Mouse (Mus musculus): Measurements from ENCODE around the gene Gse1.
A peak's percentile ranks its signal among the peaks of the same experiment; 100 is the strongest.

Gse1 gene

DNA sequence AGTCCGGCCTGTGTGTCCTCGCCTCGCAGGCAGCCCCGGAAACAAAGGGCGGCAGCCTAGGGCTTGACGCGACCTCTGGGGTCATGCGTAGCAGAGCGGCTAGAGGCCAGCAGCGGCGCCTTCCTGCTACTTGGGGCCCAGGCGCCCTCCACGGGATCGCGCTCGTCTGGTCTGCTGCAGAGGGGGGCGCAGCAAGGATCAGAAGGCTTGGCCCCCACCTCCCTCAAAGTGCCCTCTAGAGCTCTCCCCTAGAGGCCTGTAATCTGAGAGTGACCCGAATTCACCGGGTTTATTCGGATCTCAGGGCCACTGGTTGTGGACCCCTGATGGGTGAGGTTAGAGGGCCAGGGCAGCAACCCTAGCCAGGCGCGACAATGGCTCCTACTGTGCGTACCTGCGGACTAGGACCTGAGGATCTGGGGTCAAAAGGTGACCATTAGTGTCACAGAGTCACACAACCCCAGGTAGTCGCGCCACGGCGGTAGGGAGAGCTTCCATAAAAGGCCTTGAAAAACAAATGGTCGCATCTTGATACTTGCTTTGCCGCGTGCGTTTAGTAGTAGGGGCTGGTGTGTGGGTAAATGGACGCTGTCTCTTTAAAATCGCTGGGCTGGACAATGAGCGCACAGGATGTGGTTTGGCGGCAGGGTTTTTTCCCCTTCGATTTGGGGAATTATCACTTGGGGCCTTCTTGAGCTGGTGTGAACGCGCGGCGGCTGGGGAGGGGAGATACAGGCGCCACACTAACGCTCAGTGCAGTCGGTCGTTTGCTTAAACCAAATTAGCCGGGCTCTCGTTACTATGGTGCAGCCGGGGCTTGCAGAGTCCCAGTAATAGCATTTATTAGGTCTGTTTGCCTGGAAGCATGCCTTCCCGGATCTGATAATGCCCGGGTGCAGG, 258.5 kb downstream of the Gse1 start:
- peak; percentile 65 to 78 for DNase-seq

- DNase-seq = peak in 1 of 2 experiments; percentile 79
Measured at GRCm38 (mm10) chr8:120487377-120487728, 259.1 kb downstream of the Gse1 start.

- DNase-seq = peak; percentile 68 to 71
Measured at GRCm38 (mm10) chr8:120487729-120488510, 259.7 kb downstream of the Gse1 start.

- DNase-seq = peak; percentile 43 to 64
Measured at GRCm38 (mm10) chr8:120488636-120489131, 260.4 kb downstream of the Gse1 start.

GRCm38 (mm10) chr8:120489142-120489754, 261.0 kb downstream of the Gse1 start:
- peak; percentile 66 to 76 for DNase-seq

- peak in 1 of 2 experiments; percentile 55 for DNase-seq
Measured at GRCm38 (mm10) chr8:120489771-120490281, 261.6 kb downstream of the Gse1 start.

- DNase-seq = no peak
Measured at GRCm38 (mm10) chr8:120490354-120491141, 262.3 kb downstream of the Gse1 start.

GRCm38 (mm10) chr8:120491166-120491793, 263.0 kb downstream of the Gse1 start:
- DNase-seq = no peak

DNA sequence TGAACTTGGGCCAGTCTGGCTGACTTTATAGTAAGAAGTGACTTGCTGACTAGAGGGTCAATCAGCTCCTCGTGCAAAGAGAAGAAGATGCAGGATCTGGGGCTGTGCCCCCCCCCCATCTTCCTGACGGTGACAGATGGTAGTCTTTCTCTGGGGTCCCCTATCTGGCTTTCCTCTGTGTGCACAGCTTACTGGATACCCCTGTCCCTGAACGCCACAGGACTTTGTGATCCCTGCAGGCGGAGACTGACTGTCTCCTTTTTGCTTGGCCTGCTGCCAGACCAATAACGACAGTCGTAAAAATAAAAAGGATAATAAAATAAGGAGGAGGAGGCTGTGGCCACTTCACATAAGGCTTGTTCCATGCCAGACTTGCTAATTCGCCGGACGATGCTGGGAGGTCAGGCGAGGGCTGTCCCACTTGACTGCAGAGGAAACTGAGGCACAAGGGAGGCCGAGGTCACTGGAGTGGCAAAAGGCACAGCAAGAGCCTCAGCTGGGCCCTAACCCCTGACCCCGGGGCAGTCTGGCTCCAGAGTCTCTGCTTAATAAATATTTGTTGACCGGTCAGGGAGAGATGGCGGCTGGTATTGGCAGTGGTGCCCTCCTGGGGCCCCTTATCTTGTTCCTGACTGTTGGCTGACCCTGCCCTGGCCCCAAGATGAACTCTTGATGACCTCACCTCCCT, 264.1 kb downstream of the Gse1 start:
- peak; percentile 68 to 76 for DNase-seq

DNA sequence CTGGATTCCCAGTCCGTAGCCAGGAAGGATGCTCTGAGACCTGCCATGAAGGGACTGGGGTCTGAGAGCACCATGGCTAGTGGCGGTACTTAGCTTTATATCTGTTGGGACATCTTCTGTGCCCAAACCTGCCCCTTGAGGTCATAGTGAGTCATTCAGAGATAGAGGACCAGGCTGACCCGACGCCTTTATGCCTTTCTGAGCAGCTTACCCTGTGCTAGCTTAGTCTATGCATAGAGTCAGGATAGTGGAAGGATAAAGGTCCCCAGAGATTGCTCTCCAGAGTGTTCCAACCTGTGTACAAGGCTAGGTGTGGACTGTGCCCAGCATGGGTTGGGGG, 264.6 kb downstream of the Gse1 start:
- no peak for DNase-seq

DNA sequence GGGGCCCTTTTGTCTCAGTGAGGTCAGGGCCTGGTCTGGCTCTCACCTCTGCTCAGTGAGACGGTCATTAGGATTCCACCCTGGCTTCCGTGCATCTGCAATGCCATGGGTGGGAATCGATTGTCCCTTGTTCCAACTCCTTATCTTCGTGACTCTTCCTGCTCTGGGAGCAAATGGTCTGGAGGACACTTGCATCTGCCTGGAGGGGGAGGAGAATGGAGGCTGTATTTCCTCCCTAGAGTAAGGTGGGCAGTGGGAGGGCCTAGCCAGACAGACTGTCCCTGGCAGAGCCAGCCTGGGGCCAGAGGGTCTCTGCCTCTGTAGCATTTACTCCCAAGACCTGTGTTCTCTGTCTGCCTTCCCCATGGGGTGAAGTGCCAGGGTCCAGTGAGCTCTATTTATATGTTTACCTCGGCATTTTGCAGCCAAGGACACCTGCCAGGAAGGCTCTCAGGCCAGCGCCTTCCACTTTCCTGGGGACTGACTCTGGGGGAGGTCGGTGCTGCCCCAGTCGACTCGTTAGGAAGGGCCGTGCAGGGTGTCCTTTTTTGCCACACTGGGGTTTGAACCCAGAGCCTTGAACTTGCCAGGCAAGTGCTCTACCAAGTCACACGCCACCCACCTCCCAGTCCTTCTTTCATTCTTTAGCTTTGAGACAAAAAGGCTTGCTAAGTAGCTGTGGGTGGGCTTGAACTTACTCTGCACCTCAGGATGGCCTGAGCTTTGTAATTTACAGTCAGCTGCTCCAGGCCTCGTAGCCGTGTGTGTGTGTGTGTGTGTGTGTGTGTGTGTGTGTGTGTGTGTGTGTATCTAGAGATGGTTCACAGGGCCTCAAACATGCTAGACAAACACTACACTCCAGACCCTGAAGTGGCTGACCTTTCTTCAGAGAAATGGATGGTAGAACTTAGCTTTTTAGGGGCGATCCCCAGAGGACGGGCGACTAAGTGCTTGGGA, 265.5 kb downstream of the Gse1 start:
- no peak for DNase-seq

GRCm38 (mm10) chr8:120494903-120495302, 266.6 kb downstream of the Gse1 start:
- peak; percentile 94 to 95 for DNase-seq

GRCm38 (mm10) chr8:120495461-120495860, 267.2 kb downstream of the Gse1 start:
- DNase-seq = no peak

GRCm38 (mm10) chr8:120496478-120496877, 268.2 kb downstream of the Gse1 start:
- no peak for DNase-seq

DNA sequence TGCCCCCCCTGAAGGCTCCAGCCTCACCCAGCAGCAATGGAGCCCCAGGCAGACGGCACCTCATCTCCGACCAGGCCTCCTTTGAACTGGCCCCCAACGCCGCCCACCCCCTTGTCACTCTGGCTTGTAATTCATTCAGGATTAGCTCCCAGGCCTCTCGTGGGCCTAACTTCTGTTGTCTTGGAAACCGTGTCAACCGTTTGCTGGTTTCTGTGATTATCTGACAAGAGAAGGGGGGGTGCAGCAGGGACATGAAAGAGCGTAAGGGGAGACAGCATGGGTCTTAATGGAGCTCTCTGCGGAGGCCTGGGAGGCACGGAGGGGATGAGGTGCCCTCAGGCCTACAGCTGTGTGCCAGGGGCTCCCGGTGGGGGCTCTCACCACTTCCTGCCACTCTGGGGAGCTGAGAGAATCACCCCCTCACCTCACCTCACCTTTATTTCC, 269.3 kb downstream of the Gse1 start:
- DNase-seq = no peak

DNA sequence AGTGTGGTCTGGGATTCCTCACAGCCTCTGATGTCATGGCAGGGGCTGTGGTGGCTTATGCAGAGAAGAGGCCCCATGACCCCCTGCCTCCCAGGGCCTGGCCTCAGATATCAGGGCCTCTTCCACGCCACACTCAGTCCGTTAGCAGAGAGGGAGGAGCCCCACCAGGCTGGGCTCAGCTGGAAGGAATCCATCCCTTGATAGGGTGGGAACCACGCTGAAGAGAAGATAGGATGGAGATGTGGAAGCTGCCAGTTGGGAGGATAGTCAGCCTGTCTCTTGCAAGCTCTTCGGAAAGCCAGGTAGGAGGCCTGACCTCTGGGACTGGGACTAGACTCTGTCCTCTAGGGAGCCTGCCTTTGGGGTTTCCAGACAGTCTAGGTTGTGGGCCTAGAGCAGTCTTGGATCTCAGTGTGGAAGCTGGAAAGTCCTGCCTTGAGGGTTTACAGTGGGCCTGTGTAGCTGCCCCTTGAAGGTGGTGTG, 270.1 kb downstream of the Gse1 start:
- no peak for DNase-seq

DNA sequence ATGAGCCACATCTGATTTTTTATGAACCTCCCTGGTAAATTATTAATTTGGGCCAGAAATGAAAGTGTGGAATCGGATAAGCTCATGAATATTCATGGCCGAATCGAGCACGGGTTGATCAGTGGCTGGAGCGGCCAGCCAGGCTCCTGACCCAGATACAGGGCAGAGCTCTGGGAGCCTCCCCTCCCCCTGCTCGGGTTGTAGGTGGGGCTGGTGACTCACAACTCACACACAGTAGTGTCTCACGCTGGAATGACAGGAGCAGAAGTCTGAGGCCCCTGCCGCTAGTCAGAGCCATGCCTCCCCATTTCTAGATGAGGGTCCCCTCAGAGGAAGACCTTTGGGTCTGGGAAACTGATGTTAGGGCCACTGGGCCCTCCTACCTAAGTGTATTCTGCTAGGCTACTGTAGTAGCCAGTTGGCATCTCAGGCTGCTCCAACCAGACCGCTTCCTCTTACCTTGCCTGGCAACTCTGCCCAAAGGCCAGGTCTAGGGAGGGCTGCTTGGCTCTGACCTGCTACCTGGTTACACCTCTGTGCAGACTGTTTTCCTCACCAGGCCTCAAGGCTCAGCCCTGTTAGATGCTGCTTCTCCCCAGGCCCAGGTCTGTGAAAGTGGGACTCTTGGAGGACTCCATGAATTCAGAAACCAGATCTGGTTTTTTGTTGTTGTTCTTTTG, 270.8 kb downstream of the Gse1 start:
- peak; percentile 81 to 89 for DNase-seq

DNA sequence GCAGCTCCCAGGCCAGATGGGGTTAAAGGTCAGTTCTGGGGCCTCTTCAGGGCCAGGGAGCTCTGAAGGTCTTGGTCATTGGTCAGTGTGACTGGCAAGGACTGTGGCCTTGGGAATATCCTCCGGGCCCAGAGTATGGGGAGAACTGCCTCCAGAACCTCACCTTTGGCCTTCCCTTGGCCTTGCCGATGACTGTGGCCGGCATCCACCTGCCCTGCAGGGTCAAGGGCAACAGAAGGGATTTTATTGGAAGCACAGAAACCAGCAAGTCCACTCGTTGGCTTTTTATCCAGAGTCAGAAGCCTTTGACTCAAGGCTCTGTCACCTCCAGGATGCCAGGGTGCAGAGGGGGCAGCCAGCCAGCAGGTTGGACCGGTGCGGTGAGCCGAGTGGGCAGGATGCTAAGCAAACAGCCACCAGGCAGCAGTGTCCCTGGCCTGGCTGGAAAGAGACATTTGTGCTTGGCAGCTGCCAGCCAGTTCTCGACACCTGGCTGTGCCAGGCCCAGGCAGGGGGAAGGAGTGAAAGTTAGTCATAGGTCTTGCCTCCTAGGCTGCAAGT, 272.5 kb downstream of the Gse1 start:
- no peak for DNase-seq

DNA sequence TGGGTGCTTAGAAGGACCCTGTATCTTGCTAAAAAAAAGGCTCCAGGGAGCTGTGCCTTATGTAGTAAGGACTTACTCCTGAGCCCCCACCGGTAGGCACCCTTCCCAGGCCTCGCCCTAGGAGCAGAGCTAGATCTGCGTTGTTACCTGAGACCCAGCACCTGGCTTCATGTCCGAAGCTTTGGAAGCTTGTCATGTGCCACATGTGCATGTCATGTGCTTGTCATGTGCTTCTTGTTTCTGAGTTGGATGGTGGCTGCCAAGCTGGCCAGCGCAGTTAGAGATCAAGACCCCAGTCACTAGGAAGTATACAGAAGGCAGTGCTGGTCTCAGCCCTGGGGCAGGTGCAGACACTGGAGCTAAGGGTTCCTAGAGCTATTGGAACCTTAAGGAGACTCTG, 273.2 kb downstream of the Gse1 start:
- DNase-seq = no peak

All from kidney, postnatal 4 days (tissue).